Mouse (Mus musculus) 3T3-L1 (cell line): Measurements from ENCODE around the gene Nwd2.
A peak's percentile ranks its signal among the peaks of the same experiment; 100 is the strongest.

Experiments used
- DNase-seq: peaks from one replicate; pipeline ENCODE4 v3.0.0-alpha.2; 2015; ENCODE audit warnings: low read depth, low spot score

The Nwd2 gene

DNA sequence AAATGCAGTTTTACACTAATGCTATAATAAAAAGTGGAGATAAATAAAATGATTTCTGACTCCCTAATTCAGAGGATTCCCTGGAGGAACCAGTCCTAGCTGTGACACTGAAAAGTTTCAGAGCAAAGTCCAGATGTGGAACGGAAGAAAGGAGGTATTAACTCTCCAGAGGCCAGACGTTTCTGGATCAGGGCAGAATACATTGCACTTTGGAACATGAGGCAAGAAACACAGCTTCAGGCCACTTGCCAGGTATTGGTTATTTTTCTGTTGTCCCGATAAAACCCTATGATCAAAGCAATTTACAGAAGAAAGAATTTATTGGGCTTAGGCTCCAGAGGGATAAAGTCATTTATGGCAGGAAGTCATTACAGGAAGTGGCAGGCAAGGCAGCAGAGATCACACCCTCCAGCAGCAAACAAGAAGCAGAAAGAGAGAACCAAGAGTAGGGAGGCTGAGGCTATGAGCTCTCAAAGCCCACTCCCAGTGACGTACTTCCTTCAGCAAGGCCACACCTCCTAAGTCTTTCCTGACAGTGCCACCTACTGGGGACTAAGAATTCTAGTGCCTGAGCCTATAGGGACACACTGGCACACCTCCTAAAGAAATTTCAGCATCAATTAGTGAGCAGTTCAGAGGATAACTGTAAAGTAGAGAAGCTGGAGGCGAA is 106.3 kb downstream of the Nwd2 start:
- DNase-seq: peak; percentile 27

DNA sequence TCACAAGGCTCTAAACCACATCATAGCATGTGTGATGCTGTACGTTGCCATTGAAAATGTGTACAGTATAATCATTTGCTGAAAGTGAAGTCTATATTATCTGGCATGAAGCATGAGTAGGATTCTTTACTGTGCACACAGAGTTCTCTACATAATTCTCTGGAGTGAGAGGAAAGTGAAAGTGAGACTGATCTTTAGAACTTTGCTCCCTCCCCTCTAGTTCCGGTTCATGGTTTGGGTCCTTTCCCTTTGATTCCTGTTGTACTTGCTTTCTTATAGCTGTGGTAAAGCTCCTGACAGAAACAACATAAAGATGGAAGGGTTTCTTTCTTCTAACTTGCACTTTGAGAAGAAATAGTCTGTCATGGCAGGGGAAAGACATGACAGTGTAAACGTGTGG is 107.0 kb downstream of the Nwd2 start:
- DNase-seq: no peak

DNA sequence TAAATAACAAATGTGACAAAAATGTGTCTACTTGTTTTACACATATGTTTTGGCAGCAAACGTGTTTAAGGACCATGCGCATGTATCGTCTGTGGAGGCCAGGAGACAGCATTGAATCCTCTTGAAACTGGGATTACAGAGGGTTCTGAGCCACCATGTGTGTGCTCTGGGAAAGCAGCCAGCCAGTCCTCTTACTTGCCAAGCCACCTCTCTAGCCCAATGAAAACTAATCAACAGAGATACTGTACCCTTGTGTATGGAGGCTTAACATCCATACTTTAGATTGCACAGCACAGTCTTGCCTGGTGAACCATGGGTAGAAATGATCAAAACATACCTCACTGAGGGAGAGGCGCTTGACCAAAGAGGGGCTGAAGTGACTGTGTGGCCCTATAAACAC is 117.0 kb downstream of the Nwd2 start:
- no peak for DNase-seq

DNA sequence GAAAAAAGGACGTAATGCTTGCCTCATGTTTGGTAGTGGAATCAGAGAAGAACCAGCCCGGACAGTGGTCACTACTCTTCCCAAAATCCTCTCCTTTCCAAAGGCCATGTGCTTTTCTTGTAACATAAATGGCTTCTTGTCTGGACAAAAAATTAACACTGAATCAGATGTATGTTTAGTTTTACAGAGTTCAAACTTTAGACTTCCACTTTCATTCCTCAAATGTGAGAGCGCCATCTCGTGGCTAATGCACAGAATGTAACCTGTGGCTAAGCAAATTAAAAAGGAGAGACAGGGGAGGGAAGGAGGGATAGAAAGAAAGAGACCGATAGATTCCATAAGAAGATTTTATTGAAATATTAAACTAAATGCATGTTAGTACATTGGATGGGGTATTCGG is 117.8 kb downstream of the Nwd2 start:
- DNase-seq: peak; percentile 68

DNA sequence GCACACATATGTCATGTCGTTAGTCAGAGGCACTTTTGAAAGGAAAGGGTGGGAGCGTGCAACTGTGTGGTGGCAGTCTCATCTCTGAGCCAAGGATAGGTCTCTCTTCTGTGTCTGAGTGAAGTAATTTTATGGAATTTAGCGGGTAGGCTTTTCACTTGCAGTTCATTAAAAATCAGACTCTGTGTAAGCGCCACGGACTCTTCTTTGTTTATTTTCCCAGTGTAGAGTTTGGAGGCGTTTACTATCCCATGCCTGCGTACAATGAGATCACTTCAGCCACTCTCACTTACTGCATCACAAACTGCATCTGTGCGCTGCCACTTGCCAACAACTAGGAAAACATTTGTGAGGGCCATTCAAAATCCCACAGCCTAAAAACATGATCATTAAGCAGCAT is 118.6 kb downstream of the Nwd2 start:
- DNase-seq: no peak

DNA sequence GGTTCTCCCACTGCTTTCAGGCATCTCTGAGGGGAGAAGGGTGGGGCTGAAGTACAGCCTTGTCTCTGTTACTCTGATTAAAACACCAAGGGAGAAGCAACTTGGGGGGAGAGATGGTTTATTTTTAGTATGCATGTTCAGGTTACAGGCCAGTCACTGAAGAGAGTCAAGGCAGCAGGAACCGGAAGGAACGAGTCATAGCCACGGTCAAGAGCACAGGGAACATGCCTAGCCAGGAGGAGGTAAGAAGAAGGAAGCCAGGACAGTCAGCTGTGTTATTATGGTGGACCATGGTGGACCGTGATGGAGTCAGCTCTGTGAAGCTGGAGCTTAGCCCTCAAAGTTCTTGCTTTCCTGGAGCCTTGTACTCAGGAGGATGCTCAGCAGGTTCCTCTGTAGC is 119.3 kb downstream of the Nwd2 start:
- no peak for DNase-seq

DNA sequence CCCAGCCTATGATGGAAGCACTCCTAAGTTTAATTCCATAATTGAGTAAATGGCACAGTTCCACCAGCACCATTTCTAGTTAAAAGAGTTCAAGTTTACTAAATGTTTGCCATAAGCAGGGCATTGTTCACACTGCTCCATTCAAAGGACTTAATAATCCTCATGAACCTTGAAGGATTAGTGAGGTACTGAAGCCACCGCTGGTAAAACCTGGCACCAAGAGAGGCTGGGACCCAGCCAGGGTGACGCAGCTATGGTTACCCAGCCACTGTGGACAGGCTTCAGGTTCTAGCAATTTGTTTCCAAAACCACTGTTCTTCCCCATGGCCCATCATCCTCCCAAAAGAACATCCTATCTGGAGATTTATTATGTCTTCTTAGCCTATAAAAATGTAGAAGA is 124.1 kb downstream of the Nwd2 start:
- DNase-seq: no peak

DNA sequence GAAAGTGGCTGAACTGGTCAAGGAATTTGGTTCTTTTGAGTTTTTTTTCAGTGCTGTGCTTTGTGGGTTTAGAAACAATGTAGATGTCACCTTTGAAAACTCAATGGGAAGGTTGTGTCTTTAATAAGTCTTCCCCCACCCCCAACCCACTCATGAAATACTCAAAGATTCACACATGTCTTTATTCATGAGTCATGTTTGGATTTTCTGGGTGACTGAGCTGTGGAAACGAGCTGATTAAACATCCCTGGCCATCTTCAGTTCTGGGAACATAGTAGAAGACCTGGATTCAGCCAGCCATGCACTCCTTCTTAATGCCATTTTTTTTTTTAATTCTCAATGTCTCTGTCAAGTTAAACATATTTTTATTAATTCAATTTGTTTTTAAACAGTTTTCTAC is 124.7 kb downstream of the Nwd2 start:
- DNase-seq: no peak

DNA sequence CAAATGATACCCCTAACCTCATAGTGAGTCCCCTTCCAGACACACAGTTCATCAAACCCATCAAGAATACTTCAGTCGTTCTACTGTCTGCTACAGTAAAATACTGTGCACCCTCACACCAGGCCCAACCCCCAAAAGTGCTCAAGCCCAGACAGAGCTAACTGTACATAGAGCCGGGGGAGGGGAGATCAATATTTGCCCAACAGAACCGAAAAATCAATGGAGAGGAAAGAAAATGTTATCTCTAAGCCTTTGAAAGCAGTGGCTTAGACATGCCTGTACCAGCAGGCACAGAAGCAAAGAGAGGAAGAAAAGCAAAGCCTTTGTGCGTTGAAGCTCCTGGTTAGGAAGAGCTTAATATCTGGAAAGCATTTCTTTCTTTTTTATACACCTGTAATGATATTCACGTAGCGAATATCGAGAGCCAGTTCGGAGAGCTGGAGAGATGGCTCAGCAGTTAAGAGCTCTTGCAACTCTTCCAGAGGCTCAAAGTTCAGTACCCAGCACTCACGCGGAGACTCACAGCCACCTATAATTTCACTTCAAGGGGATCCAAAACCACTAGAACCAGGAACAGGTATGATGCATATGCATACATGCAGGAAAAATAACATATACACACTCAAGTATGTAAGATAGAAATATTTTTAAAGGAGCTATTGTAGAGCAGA is 139.4 kb downstream of the Nwd2 start:
- DNase-seq: no peak

DNA sequence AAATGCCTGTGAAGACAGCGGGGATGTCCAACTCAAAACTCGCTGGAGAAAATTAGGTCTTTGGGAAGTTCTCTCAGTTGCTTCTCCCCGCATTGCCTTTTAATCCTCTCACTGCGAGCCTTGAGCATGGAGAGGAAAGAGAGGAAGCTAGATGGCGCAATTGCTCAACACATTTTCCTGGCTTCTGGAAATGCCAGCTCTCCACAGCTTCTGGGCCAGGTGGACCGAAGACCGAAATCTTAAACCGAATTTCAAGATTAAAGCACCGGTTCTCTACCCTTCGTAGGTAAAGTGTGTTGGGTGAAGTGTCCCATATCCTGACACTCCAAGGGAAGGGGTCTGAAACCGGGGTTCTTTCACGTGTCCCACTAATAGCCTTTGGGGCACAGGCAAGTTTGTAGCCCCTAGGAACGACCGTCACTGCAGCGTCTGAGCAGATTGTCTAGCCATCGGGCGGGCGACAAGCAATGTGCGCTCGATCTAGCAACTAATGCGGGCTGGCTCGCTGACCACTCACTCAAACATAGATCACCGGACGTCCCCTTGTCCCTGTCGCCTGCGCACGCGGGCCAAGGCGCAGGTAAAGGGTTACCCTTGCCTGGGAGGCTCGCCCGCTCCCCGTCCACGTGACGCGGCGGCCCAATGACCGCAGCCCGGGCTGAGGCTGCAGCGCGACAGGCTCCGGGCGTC is 163.1 kb downstream of the Nwd2 start, which contains the start of gene 0610040J01Rik:
Gene 0610040J01Rik, plus strand, starts transcription at position 545 of the 690 bp plus-strand sequence.
- DNase-seq: peak; percentile 48

DNA sequence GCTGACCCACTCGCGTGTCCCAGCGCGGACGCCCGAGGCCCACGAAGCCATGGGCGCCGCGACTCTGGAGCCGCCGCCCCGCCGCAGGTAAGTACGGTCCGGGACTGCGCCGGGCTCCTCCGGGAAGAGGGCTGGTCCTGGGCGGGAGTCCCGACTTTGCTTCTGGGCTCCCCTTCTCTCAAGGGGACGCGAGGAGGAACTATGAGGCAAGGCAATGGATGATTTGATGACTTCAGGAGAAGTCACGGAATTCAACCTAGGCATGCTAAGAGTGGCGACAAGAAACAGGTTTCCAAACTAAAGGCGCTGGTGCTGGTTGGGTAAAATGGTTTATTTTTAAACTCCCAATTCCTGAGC is 163.6 kb downstream of the Nwd2 start:
- DNase-seq: no peak

DNA sequence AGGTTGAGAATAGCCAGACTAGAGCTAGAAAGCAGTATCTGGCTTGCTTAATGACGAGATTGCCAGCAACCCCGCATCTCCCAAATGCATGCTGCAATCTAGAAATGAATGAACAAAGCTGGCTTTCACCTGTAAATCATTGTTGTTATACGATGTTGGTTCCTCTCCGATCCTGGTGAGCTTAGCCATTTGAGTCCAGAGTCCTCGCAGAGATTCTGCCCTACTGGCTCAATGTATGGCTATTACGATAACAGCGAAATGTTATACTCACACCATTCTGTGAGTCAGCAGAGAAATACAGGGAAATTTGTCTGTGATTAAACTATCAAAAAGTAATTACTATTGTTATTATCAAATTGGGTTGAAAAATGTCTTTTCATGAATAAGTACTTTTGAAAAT is 167.7 kb downstream of the Nwd2 start:
- DNase-seq: no peak

DNA sequence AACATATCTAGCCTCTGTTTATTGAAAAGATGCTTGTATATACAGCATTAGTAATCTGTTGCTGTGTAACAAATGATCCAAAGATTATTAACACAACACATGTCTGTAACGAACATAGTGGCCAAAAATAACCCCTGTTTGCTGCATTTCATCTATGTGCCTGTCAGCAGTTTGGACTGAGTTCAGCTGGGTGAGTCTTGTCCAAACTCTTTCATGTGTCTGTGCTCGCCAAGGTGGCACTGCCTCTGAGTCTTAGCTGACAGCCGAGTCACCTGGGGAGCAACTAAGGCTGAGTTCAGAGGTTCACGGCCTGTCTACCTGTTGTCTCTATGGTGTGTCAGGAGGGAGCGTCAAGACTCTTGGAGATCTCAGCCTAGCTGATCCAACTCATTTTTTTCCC is 168.4 kb downstream of the Nwd2 start:
- DNase-seq: no peak

DNA sequence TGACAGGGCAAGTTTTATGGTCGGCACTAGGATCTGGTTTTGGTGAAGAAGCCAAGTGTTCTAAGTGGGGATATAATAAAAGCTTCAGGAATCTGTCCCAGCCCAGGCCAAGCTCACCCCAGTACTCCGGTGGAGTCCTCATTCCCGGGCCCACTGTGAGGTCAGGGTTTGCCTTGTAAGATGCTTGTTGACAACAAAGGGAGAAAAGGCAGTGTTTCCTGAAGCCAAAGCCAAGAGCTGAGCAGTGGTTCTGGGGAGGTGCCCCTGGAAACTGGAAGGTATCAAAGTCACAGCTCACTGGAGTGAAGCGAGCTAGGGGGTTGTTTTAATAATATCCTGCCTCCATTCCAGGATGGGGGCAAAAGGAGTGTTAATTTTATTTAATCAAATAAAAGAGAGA is 170.1 kb downstream of the Nwd2 start:
- no peak for DNase-seq

DNA sequence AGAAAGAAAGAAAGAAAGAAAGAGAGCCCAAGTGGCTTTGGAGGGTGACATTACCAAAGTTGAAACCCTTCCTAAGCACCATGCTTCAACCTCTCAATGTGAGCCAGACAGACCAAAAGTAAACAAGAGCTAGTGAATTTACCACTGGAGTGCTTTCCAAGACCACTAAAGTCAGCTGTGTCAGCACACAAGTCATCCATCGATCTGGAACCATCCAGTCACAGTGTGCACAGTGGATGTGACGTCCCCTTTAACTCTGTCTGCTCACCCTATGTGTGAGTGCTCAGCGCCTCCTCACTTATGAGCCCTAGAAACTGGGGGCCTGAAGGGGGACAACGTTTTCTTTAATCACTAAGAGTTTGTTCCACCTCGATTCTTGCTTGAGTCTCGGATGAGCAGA is 170.6 kb downstream of the Nwd2 start:
- DNase-seq: no peak

DNA sequence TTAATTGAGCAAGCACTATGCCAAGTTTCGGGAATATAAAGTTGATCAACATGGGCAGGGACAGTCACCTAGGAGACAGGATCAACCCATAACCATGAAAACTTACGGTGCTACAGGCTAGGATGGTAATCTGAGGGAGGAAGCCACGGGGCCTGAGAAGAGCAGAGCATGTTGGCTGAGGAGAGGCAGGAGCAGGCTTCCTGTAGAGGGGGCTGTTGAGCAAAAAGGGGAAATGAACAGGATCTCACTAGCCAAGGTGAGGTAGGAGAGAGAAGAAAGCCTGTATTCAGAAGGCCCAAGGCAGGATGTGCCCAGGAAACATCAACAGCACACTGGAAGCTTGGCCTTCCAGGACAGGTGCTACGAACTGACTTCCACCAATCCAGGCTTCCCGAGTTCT is 172.3 kb downstream of the Nwd2 start:
- no peak for DNase-seq

DNA sequence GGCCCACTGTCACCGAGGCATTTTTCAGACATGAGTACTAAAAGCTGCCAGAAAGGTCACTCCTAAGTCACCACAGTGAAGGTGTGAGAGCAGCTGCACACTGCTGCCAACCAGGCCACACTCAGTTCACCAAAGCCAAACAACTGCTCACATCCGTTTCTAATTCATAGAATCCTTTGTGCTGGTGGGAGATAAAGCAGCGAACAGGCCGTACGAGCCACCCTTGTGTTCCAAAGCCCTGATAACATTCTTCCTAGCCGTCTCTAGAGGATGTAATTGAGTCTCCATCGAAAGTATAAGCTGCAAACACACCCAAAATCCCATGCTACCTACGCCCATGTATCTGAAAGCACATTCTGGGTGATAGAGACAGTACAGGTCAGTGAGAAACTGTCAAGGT is 173.0 kb downstream of the Nwd2 start:
- no peak for DNase-seq

DNA sequence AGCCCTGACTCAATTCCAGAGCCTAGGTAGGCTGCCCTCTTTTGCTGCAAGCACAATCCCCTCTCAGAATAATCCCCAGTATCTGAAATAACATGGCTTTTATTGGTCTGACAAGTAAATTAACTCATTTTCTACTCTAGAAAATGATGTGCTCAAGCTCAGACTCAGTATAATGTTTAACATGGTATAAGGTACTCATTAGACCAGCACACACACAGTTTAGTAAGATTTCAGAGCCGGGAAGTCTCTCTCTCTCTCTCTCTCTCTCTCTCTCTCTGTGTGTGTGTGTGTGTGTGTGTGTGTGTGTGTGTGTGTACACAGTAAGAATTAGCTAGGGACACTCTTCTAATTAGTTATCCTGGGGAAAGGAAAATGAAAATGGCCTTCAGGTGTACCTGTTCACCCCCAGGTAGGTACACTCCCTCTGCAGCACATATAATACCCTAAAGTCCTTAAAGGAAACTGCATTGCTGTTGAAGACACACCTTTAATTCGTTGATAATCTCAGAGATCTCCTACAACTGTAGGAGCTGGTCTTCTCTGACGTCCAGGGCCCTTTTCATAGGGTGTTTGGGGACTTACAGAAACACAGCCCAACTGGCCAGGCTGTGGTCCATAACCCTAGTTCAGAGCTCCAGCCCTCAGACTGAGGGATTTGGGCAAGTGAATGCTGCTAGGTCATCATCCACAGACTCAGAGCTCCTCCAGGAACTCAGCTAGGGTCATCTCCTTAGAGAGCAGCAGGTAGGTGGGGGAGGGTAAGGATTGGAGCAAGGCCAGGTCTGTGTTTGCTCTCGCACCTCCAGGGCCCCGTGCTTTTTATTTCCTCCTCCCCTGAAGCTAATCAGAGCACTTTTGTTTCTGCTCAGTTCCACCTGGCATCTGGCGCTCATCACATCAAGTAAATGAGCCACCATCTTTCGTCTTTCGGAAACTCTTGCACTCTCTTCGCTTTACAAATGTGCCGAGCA is 174.7 kb downstream of the Nwd2 start:
- DNase-seq: no peak

DNA sequence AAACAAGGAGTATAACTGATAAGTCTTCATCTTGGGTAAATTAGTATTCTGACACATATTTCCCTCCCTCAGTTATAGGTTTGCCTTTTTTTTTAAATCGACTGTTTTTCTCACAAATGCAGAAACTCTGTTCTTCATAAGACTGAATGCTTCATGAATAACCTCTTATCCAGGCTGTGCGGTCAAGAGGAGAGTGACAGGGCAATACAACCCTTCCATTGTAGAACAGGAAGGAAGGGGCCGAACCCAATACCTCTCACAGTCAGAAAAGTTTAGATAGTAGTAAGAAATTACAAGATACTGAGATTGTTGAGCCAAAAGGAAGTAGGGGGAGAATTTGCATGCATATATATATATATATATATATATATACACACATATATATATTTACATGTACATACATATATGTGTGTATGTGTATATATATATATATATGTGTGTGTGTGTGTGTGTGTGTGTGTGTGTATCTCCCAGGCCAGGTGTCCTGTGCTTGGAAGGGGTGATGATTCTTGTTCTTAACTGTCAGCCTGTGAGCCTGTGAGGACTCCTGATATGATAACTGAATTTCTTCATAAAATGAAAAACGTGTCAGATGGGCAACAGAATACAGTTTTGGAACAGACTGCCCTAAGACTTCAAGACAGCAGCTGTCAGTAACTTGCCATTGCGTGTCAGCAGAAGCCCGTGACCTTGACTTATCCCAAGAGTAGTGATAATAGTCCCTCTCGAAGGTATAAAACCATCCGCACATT is 175.9 kb downstream of the Nwd2 start:
- DNase-seq: no peak

DNA sequence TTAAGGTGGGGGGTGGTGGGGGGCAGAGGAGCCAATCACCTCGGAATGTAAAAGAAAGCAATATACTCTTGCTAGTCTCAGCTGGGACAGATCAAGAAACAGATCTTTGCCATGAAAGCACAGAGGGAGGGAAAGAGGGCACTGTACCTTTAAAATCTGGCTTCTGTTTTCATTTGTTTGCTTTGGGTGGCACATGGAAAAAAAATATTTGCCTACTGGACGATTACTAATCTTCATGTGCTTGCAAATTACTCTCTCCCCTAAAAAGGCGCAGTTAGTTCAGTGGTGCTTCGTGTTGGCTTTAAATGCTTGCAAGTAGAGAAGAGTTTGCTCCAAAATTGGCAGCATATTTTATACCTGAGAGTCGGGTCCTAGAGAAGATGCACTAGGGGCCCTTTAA is 177.0 kb downstream of the Nwd2 start:
- DNase-seq: no peak

DNA sequence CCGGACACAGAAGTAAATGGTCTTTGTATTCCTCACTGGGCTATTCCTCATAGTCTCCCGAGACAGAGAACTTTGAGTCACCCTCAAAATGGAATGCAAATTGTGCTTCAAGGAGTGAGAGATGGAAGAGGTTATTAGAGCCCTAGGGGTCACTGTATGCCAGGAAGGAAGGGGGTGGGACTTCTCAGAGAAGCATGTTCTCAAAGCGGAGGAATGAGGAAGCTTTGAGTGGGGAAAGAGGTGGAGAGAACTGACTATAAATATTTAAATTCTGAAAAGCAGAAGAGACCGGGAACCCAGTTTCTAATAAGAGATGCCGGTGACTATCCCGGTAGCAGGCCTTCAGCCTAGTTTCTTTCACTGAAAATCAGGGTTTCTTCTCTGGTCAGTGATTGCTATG is 178.1 kb downstream of the Nwd2 start:
- no peak for DNase-seq
